Mouse (Mus musculus): Measurements from ENCODE around the gene Prdm1.

GRCm38 (mm10) chr10:44431689-44432088, 96.6 kb downstream of the Prdm1 start:
- TF ChIP-seq HCFC1 (IDR thresholded peaks at IDR 0.05; ENCODE audit: borderline replicate concordance, insufficient read depth, low read length) = no peak
- no peak for TF ChIP-seq MAFK (IDR thresholded peaks at IDR 0.05; ENCODE audit: insufficient read depth, low read depth, low read length)
- TF ChIP-seq ZNF384 (IDR thresholded peaks at IDR 0.05; ENCODE audit: low read depth, low read length) = no peak
- no peak for TF ChIP-seq ZC3H11A (IDR thresholded peaks at IDR 0.05; ENCODE audit: borderline replicate concordance, low read depth, low read length)
